In the genomic region with DNA sequence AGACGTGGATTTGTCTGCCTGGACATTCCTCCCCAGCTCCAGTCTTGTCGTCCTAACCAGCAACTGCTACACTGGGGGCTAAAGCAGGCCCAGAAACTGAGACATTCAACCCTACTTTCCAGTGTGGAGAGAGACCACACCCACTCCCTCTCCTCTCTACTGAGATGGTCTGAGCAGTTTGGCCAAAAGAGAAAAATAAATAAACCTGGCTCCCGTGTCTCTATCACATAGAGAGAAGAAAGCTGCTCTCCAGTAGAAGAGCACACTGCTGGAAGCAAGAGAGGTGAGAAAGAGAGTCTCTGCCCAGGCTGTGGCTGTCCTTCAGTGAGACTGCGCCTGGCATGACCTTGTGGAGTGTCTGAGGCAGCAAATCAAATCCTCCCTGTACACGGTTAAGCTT, we compare ENCODE assay signal across 16 mouse cellular contexts.
"Had no signal": no experiment of that assay in that cellular context is flagged by ENCODE, and none has a peak within 500 bp of the region (broad histone marks: within the 10 kb centered on the region; RNA-seq: fewer than 3 reads in every experiment).

No protein-coding gene starts in this region.

- H3K4me2 ChIP-seq: liver, embryonic 13.5 days; lung, embryonic 15.5 days; midbrain, embryonic 12.5 days; neural tube, embryonic 13.5 days had no signal

- H3K4me1 ChIP-seq: lung, embryonic 15.5 days had no signal

- ATAC-seq: liver, postnatal 0 days; midbrain, embryonic 16.5 days had no signal

- H3K27me3 ChIP-seq: liver, embryonic 13.5 days; lung, embryonic 15.5 days; megakaryocyte, embryonic 14.5 days; midbrain, embryonic 12.5 days; neural tube, embryonic 13.5 days had no signal

- H3K9me3 ChIP-seq: liver, embryonic 13.5 days; lung, embryonic 15.5 days; megakaryocyte, embryonic 14.5 days; midbrain, embryonic 12.5 days; neural tube, embryonic 13.5 days had no signal

- H3K9ac ChIP-seq: liver, embryonic 13.5 days; liver, postnatal 0 days; lung, embryonic 15.5 days; midbrain, embryonic 12.5 days; neural tube, embryonic 13.5 days had no signal

- H3K36me3 ChIP-seq: liver, embryonic 13.5 days; lung, embryonic 15.5 days; midbrain, embryonic 12.5 days; neural tube, embryonic 13.5 days had no signal

- DNase-seq: kidney, postnatal 14 days; liver; liver, embryonic 13.5 days; liver, postnatal 0 days; lung, postnatal 14 days; retina, postnatal 1 day; right cerebral cortex, postnatal 4 days; spleen, adult 18-20 months; thymus, postnatal 36 days had no signal

- H3K27ac ChIP-seq: left cerebral cortex, adult 2 months; liver, embryonic 13.5 days; lung, embryonic 15.5 days; macrophage; midbrain, embryonic 12.5 days; neural tube, embryonic 13.5 days had no signal

- H3K4me3 ChIP-seq: left cerebral cortex, adult 2 months; liver, embryonic 13.5 days; lung, embryonic 15.5 days; megakaryocyte, embryonic 14.5 days; midbrain, embryonic 12.5 days; neural tube, embryonic 13.5 days had no signal
